Mouse (Mus musculus) kidney, adult 8-10 months (tissue): ENCODE results near the gene Spsb4.

Experiments
- DNase-seq, 2 experiments: peaks; one replicate each; pipeline ENCODE4 v3.0.0; 2022

The Spsb4 gene

GRCm38 (mm10) chr9:97013698-97014097 is 4.9 kb downstream of the Spsb4 start:
- no peak for DNase-seq

GRCm38 (mm10) chr9:97013153-97013552 is 5.5 kb downstream of the Spsb4 start:
- DNase-seq: peak; percentile 62 to 83

GRCm38 (mm10) chr9:97011454-97012195 is 7.0 kb downstream of the Spsb4 start:
- no peak for DNase-seq

GRCm38 (mm10) chr9:97010447-97010846 is 8.2 kb downstream of the Spsb4 start:
- DNase-seq: no peak

GRCm38 (mm10) chr9:97004726-97005125 is 13.9 kb downstream of the Spsb4 start:
- no peak for DNase-seq

GRCm38 (mm10) chr9:97003173-97003572 is 15.5 kb downstream of the Spsb4 start:
- DNase-seq: no peak

GRCm38 (mm10) chr9:97002654-97003053 is 16.0 kb downstream of the Spsb4 start:
- DNase-seq: no peak

- no peak for DNase-seq
These were observed 16.6 kb downstream of the Spsb4 start for GRCm38 (mm10) chr9:97002025-97002424.

- DNase-seq: no peak
These were observed 17.2 kb downstream of the Spsb4 start for GRCm38 (mm10) chr9:97001458-97001857.

GRCm38 (mm10) chr9:96995717-96996116 is 22.9 kb downstream of the Spsb4 start:
- DNase-seq: no peak

- DNase-seq: no peak
These were observed 23.9 kb downstream of the Spsb4 start for GRCm38 (mm10) chr9:96994733-96995132.

GRCm38 (mm10) chr9:96991118-96991517 is 27.5 kb downstream of the Spsb4 start:
- DNase-seq: no peak

GRCm38 (mm10) chr9:96989389-96989990 is 29.2 kb downstream of the Spsb4 start:
- no peak for DNase-seq

- no peak for DNase-seq
These were observed 31.7 kb downstream of the Spsb4 start for GRCm38 (mm10) chr9:96986797-96987473.

GRCm38 (mm10) chr9:96984034-96984433 is 34.6 kb downstream of the Spsb4 start:
- DNase-seq: peak; percentile 70 to 77

- no peak for DNase-seq
These were observed 35.7 kb downstream of the Spsb4 start for GRCm38 (mm10) chr9:96982940-96983339.

GRCm38 (mm10) chr9:96982351-96982750 is 36.3 kb downstream of the Spsb4 start:
- DNase-seq: no peak

GRCm38 (mm10) chr9:96981836-96982235 is 36.8 kb downstream of the Spsb4 start:
- DNase-seq: no peak

GRCm38 (mm10) chr9:96981121-96981520 is 37.5 kb downstream of the Spsb4 start:
- DNase-seq: no peak

GRCm38 (mm10) chr9:96980037-96980997 is 38.3 kb downstream of the Spsb4 start:
- no peak for DNase-seq

- peak in 1 of 2 experiments; percentile 53 for DNase-seq
These were observed 39.1 kb downstream of the Spsb4 start for GRCm38 (mm10) chr9:96979417-96980030.

- DNase-seq: no peak
These were observed 40.4 kb downstream of the Spsb4 start for GRCm38 (mm10) chr9:96978147-96978782.
